14 mouse cellular contexts compared by ENCODE assay signal in the genomic region with DNA sequence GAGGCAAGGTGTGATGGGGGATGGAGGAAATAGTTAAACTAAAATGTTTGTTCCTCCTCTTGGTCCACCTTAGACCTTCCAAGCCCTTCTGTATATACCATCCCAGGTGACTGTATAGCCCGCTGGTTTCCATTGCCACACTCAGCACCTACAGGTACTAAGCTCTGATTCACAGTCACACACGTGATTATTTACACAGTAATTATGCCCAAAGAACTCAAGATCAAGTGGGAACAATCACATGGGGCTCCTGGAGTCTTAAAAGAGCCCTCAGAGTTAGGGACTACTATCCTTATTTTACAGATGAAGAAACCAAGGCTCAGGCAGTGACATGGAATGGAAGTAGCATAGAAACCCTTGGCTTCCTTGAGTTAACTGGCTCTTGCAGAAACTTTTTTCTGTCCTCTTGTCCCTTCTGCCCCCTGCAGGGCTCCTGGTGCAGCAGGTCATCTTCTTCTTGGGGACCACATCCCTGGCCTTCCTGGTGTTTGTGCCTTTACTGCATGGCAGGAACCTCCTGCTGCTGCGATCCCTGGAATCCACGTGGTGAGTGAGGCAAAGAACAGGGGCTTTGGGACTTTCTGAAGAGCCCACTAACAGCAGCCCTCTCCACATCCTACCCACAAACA. TPM values are rescaled to one million over a fixed set of nuclear protein-coding genes. Genes with fewer than 3 reads are reported as not detected.
A peak's percentile ranks its signal among the peaks of the same experiment; 100 is the strongest.
DNase-seq lines count a peak whose midpoint lies in the region; ATAC-seq and TF ChIP-seq lines count a peak whose summit lies in the region.
"Had no signal": no experiment of that assay in that cellular context is flagged by ENCODE, and none has a peak within 500 bp of the region (broad histone marks: within the 10 kb centered on the region; RNA-seq: fewer than 3 reads in every experiment).

No protein-coding gene starts in this region.

- DNase-seq in cerebellum, postnatal 10 days, result peak; percentile 11 to 25
- DNase-seq in cerebellum, adult 11 months, result no peak
- no peak for DNase-seq in layer of hippocampus, adult 2 months (ENCODE audit: low spot score in 2 of 2)
- no peak for DNase-seq in layer of hippocampus, adult 9-10 months (ENCODE audit: low spot score)
- DNase-seq in thymus, postnatal 25 days, result peak; percentile 31
- no peak for DNase-seq in thymus, adult 18-20 months
- no peak for DNase-seq in layer of hippocampus, adult 9-11 months
- DNase-seq: cerebellum, adult 18-20 months had no signal

- peak; percentile 60 for TF ChIP-seq CTCF in layer of hippocampus, adult 2 months (conservative IDR thresholded peaks at IDR 0.05)

- no peak overlapping the region for H3K27ac ChIP-seq in layer of hippocampus, adult 2 months
- H3K27ac ChIP-seq: heart, embryonic 13.5 days; hindbrain, embryonic 13.5 days; neural tube, embryonic 15.5 days had no signal

- ATAC-seq in inflammation-experienced regulatory T-cells, adult 6 months, result no peak
- ATAC-seq: Patski had no signal

- H3K4me3 ChIP-seq in layer of hippocampus, adult 2 months, result no peak overlapping the region
- H3K4me3 ChIP-seq: heart, embryonic 13.5 days; hindbrain, embryonic 13.5 days; neural tube, embryonic 15.5 days had no signal

RNA-seq across cellular contexts. Expression of gene Ccdc33, which starts 32.2 kb away (rescaled TPM):
- under 1 TPM; 0.29 to 0.49 TPM for total RNA-seq in layer of hippocampus, adult 2 months (2021)
- not detected for polyA plus RNA-seq in inflammation-experienced regulatory T-cells, adult 6 months (2017; shearing (Covaris generic))
- polyA plus RNA-seq: C2C12 had no signal

RNA-seq across cellular contexts. Expression of gene Islr, which starts 53.3 kb away (rescaled TPM):
- 10 to 100 TPM; 12.8 to 14.2 TPM for total RNA-seq in layer of hippocampus, adult 2 months (2021)
- polyA plus RNA-seq in inflammation-experienced regulatory T-cells, adult 6 months (2017; shearing (Covaris generic)), result 1 to 10 TPM in 1 of 3 experiments, under 1 TPM in 1, not detected in 1; 0.84 to 1.5 TPM

RNA-seq across cellular contexts. Expression of gene Islr2, which starts 53.3 kb away (rescaled TPM):
- total RNA-seq in layer of hippocampus, adult 2 months (2021), result 100 to 1,000 TPM; 134 to 136 TPM
- not detected for polyA plus RNA-seq in inflammation-experienced regulatory T-cells, adult 6 months (2017; shearing (Covaris generic))

Comparison
In these comparisons a context has a peak if more than half of its experiments do, and no peak if none do; other contexts are left out.
1. DNase-seq: peak in cerebellum, postnatal 10 days (2 of 2) and thymus, postnatal 25 days (single experiment); none in cerebellum, adult 11 months (single experiment), layer of hippocampus, adult 2 months (0 of 2), layer of hippocampus, adult 9-10 months (single experiment), thymus, adult 18-20 months (0 of 2) and layer of hippocampus, adult 9-11 months (single experiment).